Mouse (Mus musculus) lung, adult 10 weeks (tissue): ENCODE results near the gene Gm4175. TPM values are rescaled to one million over a fixed set of nuclear protein-coding genes. Genes with fewer than 3 reads are reported as not detected.

ENCODE experiments used
- polyA plus RNA-seq: library from polyadenylated mRNA; stranded (reverse); fragments of 350-450 nt; fragmentation: Illumina TruSeq; extraction: RNeasy Lipid Tissue Mini Kit (QIAGEN cat#74804); gene quantifications from one replicate; pipeline ENCODE4 v1.2.3, GENCODE M21; 2014; ENCODE audit warnings: low read depth, low replicate concordance; ENCODE audit not compliant: insufficient read depth

Gene Gm4175
- not detected for polyA plus RNA-seq

DNA sequence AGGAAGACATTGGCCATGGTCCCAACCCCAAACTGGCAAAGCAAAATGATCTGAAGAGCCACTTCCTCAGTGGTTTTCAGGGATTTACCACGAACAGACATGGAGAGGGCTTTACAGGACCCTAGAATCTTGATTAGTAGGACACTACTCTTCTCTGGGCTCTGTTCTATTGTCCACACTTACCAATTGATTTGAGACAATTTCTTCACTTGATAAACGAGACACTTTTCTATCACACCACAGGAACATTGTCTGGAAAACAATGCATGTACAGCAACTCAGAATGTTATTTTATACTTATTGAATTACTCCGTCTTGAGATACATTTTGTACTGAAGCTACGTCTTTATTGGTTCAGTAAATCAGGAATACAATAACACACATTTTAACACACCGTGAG, at the start of gene Gm4175:
Gm4175 (minus strand) TSS at position 101 of the 400 bp plus-strand sequence.

DNA sequence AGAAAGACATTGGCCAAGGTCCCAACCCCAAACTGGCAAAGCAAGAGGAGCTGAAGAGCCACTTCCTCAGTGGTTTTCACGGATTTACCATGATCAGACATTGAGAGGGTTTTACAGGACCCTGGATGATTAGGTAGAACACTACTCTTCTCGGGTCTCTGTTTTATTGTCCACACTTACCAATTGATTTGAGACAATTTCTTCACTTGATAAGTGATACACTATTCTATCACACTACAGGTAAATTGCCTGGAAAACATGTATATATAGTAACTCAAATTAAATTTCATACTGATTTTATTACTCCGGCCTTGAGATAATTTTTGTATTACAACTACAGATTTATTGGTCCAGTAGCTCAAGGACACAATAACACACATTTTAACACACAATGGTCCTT, 35.4 kb upstream of the Gm4175 start, which contains the start of gene Gm4177:
Gm4177 (minus strand) TSS at position 101 of the 400 bp plus-strand sequence.

Other genes with a start within 250 kb of the Gm4175 start
- gene Vmn1r130, start 249.7 kb downstream of the Gm4175 start, polyA plus RNA-seq = not detected
- gene Vmn1r131, start 215.4 kb downstream of the Gm4175 start, polyA plus RNA-seq = not detected
- gene Vmn1r132, start 147.4 kb downstream of the Gm4175 start, polyA plus RNA-seq = not detected
- not detected for gene Gm4177, start 35.3 kb upstream of the Gm4175 start, polyA plus RNA-seq
- gene Vmn1r135, start 70.9 kb upstream of the Gm4175 start, polyA plus RNA-seq = not detected
- gene Gm5725, start 82.8 kb upstream of the Gm4175 start, polyA plus RNA-seq = not detected
- not detected for gene Gm5891, start 159.8 kb upstream of the Gm4175 start, polyA plus RNA-seq
- not detected for gene Vmn1r137, start 233.1 kb upstream of the Gm4175 start, polyA plus RNA-seq